Mouse (Mus musculus) gastrocnemius, adult 8-10 months (tissue): ENCODE measurements at regions not wholly inside any gene's neighbourhood (a gene's known extent, or its start where the extent isn't known, plus 50 kb on each side); places are given as distances from the start of the nearest gene placed in this dataset.

Source experiments
- DNase-seq, 2 experiments: peaks; one replicate each; pipeline ENCODE4 v3.0.0; 2022; ENCODE audit warnings: low spot score in 2 of 2

GRCm38 (mm10) chr1:45745136-45745535 is 49.8 kb upstream of the Wdr75 start:
- no peak for DNase-seq
